Comparison of ENCODE assay signal across 12 mouse cellular contexts in the genomic region with DNA sequence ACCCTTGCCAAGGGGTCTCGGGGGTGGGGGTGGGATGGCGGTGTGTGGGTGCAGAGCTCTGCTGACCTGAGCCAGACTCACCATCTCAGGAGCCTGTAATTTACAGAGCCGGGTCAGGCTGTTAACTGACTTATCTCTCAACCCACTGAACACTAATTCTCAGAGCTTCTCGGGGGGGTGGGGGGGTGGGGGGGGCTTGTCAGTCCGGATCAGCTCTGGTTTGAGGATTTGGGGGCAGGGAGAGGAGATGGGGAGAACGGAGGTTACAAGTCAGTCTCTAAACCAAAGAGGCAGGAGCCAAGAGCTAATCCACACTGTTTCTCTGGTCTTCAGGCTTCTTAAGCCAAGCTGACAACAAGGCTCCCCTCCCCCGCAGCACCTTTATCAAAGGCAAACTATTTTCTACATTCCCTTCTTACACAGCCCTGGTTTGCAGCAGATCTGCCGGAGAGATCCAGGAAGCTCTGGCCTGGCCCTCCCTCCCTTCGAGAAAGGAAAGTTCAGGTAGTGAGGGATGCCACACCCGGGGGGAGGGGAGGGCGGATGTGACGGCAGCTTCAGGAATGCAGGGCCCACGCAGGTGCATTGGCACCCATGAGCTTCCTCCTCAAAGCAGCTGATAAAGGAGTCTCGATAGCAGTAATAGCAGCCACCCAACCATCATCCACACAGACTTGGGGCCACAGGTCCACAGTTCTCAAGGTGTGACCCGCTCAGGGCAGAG. TPM values are rescaled to one million over a fixed set of nuclear protein-coding genes. Genes with fewer than 3 reads are reported as not detected.
DNase-seq lines count a peak whose midpoint lies in the region; ATAC-seq and TF ChIP-seq lines count a peak whose summit lies in the region.
"Had no signal": no experiment of that assay in that cellular context is flagged by ENCODE, and none has a peak within 500 bp of the region (broad histone marks: within the 10 kb centered on the region; RNA-seq: fewer than 3 reads in every experiment).

No protein-coding gene starts in this region.

- no peaks in the 10 kb centered on the region for H3K9me3 ChIP-seq in hindbrain, postnatal 0 days (ENCODE audit: low read length)
- H3K9me3 ChIP-seq in midbrain, embryonic 11.5 days (ENCODE audit: control insufficient read depth, low read length), result no peaks in the 10 kb centered on the region
- H3K9me3 ChIP-seq: limb, embryonic 15.5 days had no signal

- WGBS in hindbrain, postnatal 0 days, result 60% methylated on average over 15 of the region's 15 CpGs
- WGBS in midbrain, embryonic 11.5 days, result 42% methylated on average over 15 of the region's 15 CpGs

- no peak overlapping the region for H3K4me2 ChIP-seq in hindbrain, postnatal 0 days (ENCODE audit: low read depth, low read length)
- H3K4me2 ChIP-seq in midbrain, embryonic 11.5 days, result no peak overlapping the region
- H3K4me2 ChIP-seq: limb, embryonic 15.5 days had no signal

- no peak overlapping the region for H3K27ac ChIP-seq in hindbrain, postnatal 0 days
- H3K27ac ChIP-seq in midbrain, embryonic 11.5 days (ENCODE audit: low read depth, low read length), result no peak overlapping the region
- H3K27ac ChIP-seq: limb, embryonic 15.5 days had no signal

- H3K36me3 ChIP-seq in hindbrain, postnatal 0 days (ENCODE audit: insufficient read depth, low read length), result no peaks in the 10 kb centered on the region
- no peaks in the 10 kb centered on the region for H3K36me3 ChIP-seq in midbrain, embryonic 11.5 days (ENCODE audit: control insufficient read depth, insufficient read depth, low read length)
- H3K36me3 ChIP-seq: limb, embryonic 15.5 days had no signal

- no peaks in the 10 kb centered on the region; the same call in 1 of the 2 replicates for H3K4me1 ChIP-seq in hindbrain, postnatal 0 days (ENCODE audit: insufficient read depth, low read length)
- peaks cover 11% of the 10 kb centered on the region for H3K4me1 ChIP-seq in midbrain, embryonic 11.5 days (ENCODE audit: control insufficient read depth, insufficient read depth, low read length)

- peak; percentile 72 for DNase-seq in retina, adult 2 months (ENCODE audit: low read depth, low spot score)
- DNase-seq in retina, embryonic 14.5 days (ENCODE audit: low spot score), result no peak
- DNase-seq in kidney, adult 9 months, result peak; percentile 83
- DNase-seq in lung, postnatal 14 days, result peak; percentile 77
- peak; percentile 74 for DNase-seq in urinary bladder, postnatal 25 days (ENCODE audit: low spot score)
- DNase-seq in hindbrain, postnatal 0 days (ENCODE audit: low spot score), result no peak
- DNase-seq in adrenal gland, postnatal 14 days, result no peak
- DNase-seq in midbrain, embryonic 11.5 days (ENCODE audit: low spot score, missing footprints), result no peak
- DNase-seq: heart, postnatal 36 days had no signal

- ATAC-seq in hindbrain, postnatal 0 days, result no peak
- ATAC-seq in midbrain, embryonic 11.5 days (ENCODE audit: low FRiP score), result no peak
- ATAC-seq: forebrain, embryonic 16.5 days; Patski had no signal

- no peak for TF ChIP-seq CTCF in hindbrain, postnatal 0 days (IDR thresholded peaks at IDR 0.05; ENCODE audit: low read depth)

- no peaks in the 10 kb centered on the region for H3K27me3 ChIP-seq in hindbrain, postnatal 0 days (ENCODE audit: insufficient read depth, low read length)
- H3K27me3 ChIP-seq in midbrain, embryonic 11.5 days (ENCODE audit: control insufficient read depth, insufficient read depth, low read length), result no peaks in the 10 kb centered on the region; the same call in 1 of the 2 replicates
- H3K27me3 ChIP-seq: Patski had no signal

- H3K9ac ChIP-seq in hindbrain, postnatal 0 days (replicated peaks; ENCODE audit: low read length), result no peak overlapping the region
- H3K9ac ChIP-seq in midbrain, embryonic 11.5 days (ENCODE audit: low read length), result no peak overlapping the region
- H3K9ac ChIP-seq: limb, embryonic 15.5 days had no signal

- H3K4me3 ChIP-seq in hindbrain, postnatal 0 days (ENCODE audit: low read length), result no peak overlapping the region
- H3K4me3 ChIP-seq in midbrain, embryonic 11.5 days (ENCODE audit: low read depth, low read length), result no peak overlapping the region
- H3K4me3 ChIP-seq: limb, embryonic 15.5 days had no signal

RNA-seq across cellular contexts. Expression of gene Pard6b, which starts 2.5 kb away (rescaled TPM):
- 5.1 and 7.7 TPM in 2 replicates for total RNA-seq in hindbrain, postnatal 0 days (2014; rRNA removed)
- 3.7 and 4.5 TPM in 2 replicates for polyA plus RNA-seq in hindbrain, postnatal 0 days (2015; fragmentation: Nextera tagmentation; extraction: Ambion mirVana)
- 1.7 and 1.9 TPM in 2 replicates for total RNA-seq in adrenal gland, postnatal 14 days (2021)
- 6.5 and 8.0 TPM in 2 replicates for polyA plus RNA-seq in midbrain, embryonic 11.5 days (2014; fragmentation: Nextera tagmentation; extraction: Ambion mirVana)

Comparison
In these comparisons a context has a peak if more than half of its experiments do, and no peak if none do; other contexts are left out.
1. DNase-seq: peak in retina, adult 2 months (single experiment), kidney, adult 9 months (single experiment), lung, postnatal 14 days (single experiment) and urinary bladder, postnatal 25 days (single experiment); none in retina, embryonic 14.5 days (single experiment), hindbrain, postnatal 0 days (single experiment), adrenal gland, postnatal 14 days (single experiment) and midbrain, embryonic 11.5 days (single experiment).